Mouse (Mus musculus) stomach, embryonic 16.5 days (tissue): ENCODE measurements at regions not wholly inside any gene's neighbourhood (a gene's known extent, or its start where the extent isn't known, plus 50 kb on each side); places are given as distances from the start of the nearest gene placed in this dataset.

Source experiments
- ATAC-seq: fragments of 200-750 bp; cut with Nextera tagmentation; 2 replicates; pipeline ENCODE4 v1.8.0; 2017; ENCODE audit warnings: moderate number of reproducible peaks, moderate TSS enrichment; ENCODE audit not compliant: insufficient read depth, low FRiP score
- H3K27ac ChIP-seq: fragments of 300-500 bp; sonication (generic); 2 replicates; pipeline ENCODE4 v1.5.1; 2014; ENCODE audit warnings: low read length
- H3K27me3 ChIP-seq: fragments of 300-500 bp; sonication (generic); 2 replicates; pipeline ENCODE4 v1.6.1; 2014; ENCODE audit warnings: low read length, control low read depth, mixed read lengths; ENCODE audit not compliant: control insufficient read depth, insufficient read depth
- H3K36me3 ChIP-seq: fragments of 300-500 bp; sonication (generic); 2 replicates; pipeline ENCODE4 v1.6.1; 2014; ENCODE audit warnings: low read length; ENCODE audit not compliant: control insufficient read depth, insufficient read depth
- H3K4me1 ChIP-seq: fragments of 300-500 bp; sonication (generic); 2 replicates; pipeline ENCODE4 v1.6.1; 2014; ENCODE audit warnings: low read length, control low read depth, mixed read lengths; ENCODE audit not compliant: control insufficient read depth, insufficient read depth
- H3K4me2 ChIP-seq: fragments of 300-500 bp; sonication (generic); 2 replicates; pipeline ENCODE4 v1.6.1; 2014; ENCODE audit warnings: low read depth, low read length, mixed read lengths
- H3K4me3 ChIP-seq: fragments of 300-500 bp; sonication (generic); replicated peaks from 2 replicates; pipeline ENCODE4 v1.5.1; 2014; ENCODE audit warnings: mild to moderate bottlenecking, low read length
- H3K9ac ChIP-seq: fragments of 300-500 bp; sonication (generic); 2 replicates; pipeline ENCODE4 v1.6.1; 2014; ENCODE audit warnings: low read length
- H3K9me3 ChIP-seq: fragments of 300-500 bp; sonication (generic); replicated peaks from 2 replicates; pipeline ENCODE4 v1.6.1; 2016; ENCODE audit warnings: low read length, control low read depth; ENCODE audit not compliant: control insufficient read depth
- WGBS: fragments of 180-500 bp; shearing (Covaris S2); extraction: QIAGEN DNeasy Blood & Tissue Kit; methylation state at CpG from one replicate; pipeline ENCODE4 v1.1.7; 2014; 5-methylcytosine and 5-hydroxymethylcytosine counted together

GRCm38 (mm10) chr15:56518379-56518778 lies 959.0 kb downstream of the Slc22a22 start:
- H3K9ac ChIP-seq = no peak overlapping the region
- no peak overlapping the region for H3K27ac ChIP-seq
- 93% methylated on average over 1 of the region's 1 CpGs for WGBS
- H3K9me3 ChIP-seq = no peaks in the 10 kb centered on the region
- H3K4me3 ChIP-seq = no peak overlapping the region
- H3K27me3 ChIP-seq = no peaks in the 10 kb centered on the region
- H3K36me3 ChIP-seq = no peaks in the 10 kb centered on the region
- no peaks in the 10 kb centered on the region for H3K4me1 ChIP-seq
- H3K4me2 ChIP-seq = no peak overlapping the region
- no peak for ATAC-seq

DNA sequence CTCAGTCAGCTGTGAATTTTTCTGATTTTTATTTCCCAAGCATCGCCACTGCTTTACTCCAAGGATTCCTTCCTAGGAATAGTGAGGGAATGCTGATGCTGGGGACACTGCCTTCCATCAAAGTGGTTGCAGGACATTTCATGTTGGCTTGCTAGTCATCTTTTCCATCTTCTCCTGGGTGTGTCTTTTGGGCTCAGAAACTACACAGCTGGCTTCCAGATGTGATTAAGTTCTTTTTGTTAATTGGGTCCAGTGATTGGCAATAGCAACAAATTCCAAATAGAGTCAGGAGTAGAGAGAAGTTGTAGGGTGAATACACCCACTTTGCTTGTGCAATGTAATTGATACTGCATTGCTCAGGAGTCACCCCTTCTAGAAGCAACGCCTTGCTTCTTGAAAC lies 961.3 kb downstream of the Slc22a22 start:
- ATAC-seq = no peak

GRCm38 (mm10) chr15:56498774-56499173 lies 978.7 kb downstream of the Slc22a22 start:
- H3K9me3 ChIP-seq = no peaks in the 10 kb centered on the region
- H3K4me2 ChIP-seq = no peak overlapping the region
- H3K9ac ChIP-seq = no peak overlapping the region
- no peaks in the 10 kb centered on the region for H3K4me1 ChIP-seq
- no peak overlapping the region for H3K4me3 ChIP-seq
- ATAC-seq = no peak
- no peak overlapping the region for H3K27ac ChIP-seq
- WGBS = 69% methylated on average over 3 of the region's 3 CpGs
- no peaks in the 10 kb centered on the region for H3K36me3 ChIP-seq
- no peaks in the 10 kb centered on the region for H3K27me3 ChIP-seq

More for the DNA sequence above, 961.3 kb downstream of the Slc22a22 start:
- Histone ChIP-seq H3K36me3 (no peaks in the 10 kb centered on the region), H3K9ac (no peak overlapping the region), H3K27ac (no peak overlapping the region), H3K27me3 (no peaks in the 10 kb centered on the region), H3K4me2 (no peak overlapping the region), H3K9me3 (no peaks in the 10 kb centered on the region), H3K4me3 (no peak overlapping the region), H3K4me1 (no peaks in the 10 kb centered on the region)
- 74% methylated on average over 2 of the region's 2 CpGs for WGBS

GRCm38 (mm10) chr15:56497757-56498156 lies 979.7 kb downstream of the Slc22a22 start:
- no peak for ATAC-seq

DNA sequence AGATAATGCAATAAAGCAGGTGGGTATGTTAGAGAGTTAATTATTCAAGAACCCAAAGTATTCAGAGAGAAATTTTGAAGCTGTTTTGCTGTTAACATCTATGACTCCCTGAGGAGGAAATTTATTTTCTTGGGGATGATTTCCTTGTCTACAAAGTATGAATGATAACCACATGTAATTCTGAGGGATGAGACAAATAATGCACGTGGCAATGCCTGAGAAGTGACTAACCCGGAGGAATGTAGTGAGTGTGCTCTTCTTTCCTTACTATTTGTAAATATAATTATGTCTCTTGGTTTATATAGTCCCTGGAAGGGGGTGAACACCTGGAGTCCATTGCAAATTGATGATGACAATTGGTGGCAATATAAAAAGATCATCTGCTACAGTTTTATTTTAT lies 981.1 kb downstream of the Slc22a22 start:
- Histone ChIP-seq H3K27me3 (no peaks in the 10 kb centered on the region), H3K36me3 (no peaks in the 10 kb centered on the region), H3K9ac (no peak overlapping the region), H3K9me3 (no peaks in the 10 kb centered on the region), H3K4me1 (no peaks in the 10 kb centered on the region), H3K4me3 (no peak overlapping the region), H3K27ac (no peak overlapping the region), H3K4me2 (no peak overlapping the region)
- WGBS = 66% methylated on average over 2 of the region's 2 CpGs
- no peak for ATAC-seq

More at GRCm38 (mm10) chr15:56497757-56498156, 979.7 kb downstream of the Slc22a22 start:
- no peak overlapping the region for H3K4me2 ChIP-seq
- no peak overlapping the region for H3K27ac ChIP-seq
- no peaks in the 10 kb centered on the region for H3K27me3 ChIP-seq
- no peak overlapping the region for H3K9ac ChIP-seq
- 78% methylated on average over 4 of the region's 4 CpGs for WGBS
- H3K4me1 ChIP-seq = no peaks in the 10 kb centered on the region
- no peaks in the 10 kb centered on the region for H3K36me3 ChIP-seq
- H3K9me3 ChIP-seq = no peaks in the 10 kb centered on the region
- H3K4me3 ChIP-seq = no peak overlapping the region

DNA sequence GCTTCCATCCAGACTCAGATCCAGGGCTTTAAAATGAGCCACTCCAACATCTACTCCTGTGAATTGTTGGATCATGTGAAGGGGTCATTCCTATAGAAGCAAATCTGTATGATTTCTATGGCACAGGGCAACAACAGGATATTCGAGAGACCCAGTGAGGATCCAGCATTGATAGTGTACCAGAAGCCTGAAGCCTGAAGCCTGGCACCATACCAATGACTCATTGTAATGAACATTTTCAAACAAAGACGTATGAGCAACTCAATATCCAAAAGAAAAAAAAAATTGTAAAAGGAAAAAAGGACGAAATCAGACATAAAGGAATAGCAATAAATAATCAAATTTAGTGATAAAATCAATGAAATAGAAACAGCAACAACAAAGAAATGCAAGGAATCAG lies 991.5 kb downstream of the Slc22a22 start:
- Histone ChIP-seq H3K4me1 (no peaks in the 10 kb centered on the region), H3K36me3 (no peaks in the 10 kb centered on the region), H3K9ac (no peak overlapping the region), H3K27ac (no peak overlapping the region), H3K4me3 (no peak overlapping the region), H3K4me2 (no peak overlapping the region), H3K27me3 (no peaks in the 10 kb centered on the region), H3K9me3 (no peaks in the 10 kb centered on the region)
- ATAC-seq = no peak
- 69% methylated on average over 3 of the region's 3 CpGs for WGBS

GRCm38 (mm10) chr15:56484693-56485092 lies 992.7 kb downstream of the Slc22a22 start:
- H3K9ac ChIP-seq = no peak overlapping the region
- WGBS = 75% methylated on average over 3 of the region's 3 CpGs
- H3K27ac ChIP-seq = no peak overlapping the region
- no peak overlapping the region for H3K4me3 ChIP-seq
- no peaks in the 10 kb centered on the region for H3K4me1 ChIP-seq
- no peaks in the 10 kb centered on the region for H3K36me3 ChIP-seq
- ATAC-seq = no peak
- no peaks in the 10 kb centered on the region for H3K9me3 ChIP-seq
- no peaks in the 10 kb centered on the region for H3K27me3 ChIP-seq
- H3K4me2 ChIP-seq = no peak overlapping the region

DNA sequence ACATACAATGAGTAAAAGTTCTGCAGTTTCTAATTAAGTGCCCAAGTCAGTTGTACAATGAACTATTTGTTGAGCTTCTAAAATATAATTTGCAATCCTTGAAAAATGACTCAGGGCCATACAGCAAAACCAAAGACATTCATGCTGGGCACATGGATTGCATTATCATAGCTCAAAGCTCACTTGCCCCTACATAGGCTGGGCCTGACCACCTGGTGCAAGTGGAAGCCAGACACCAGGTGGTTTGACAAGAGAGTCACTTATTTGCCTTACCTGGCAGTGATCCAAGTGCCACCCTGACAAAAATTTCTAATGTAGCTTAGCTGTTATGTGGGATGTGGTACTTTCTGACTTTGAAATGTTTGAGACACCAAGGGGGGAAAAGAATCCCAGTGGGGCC lies 997.7 kb downstream of the Slc22a22 start:
- ATAC-seq = no peak
- Histone ChIP-seq H3K9ac (no peak overlapping the region), H3K4me1 (no peaks in the 10 kb centered on the region), H3K27ac (no peak overlapping the region), H3K4me2 (no peak overlapping the region), H3K4me3 (no peak overlapping the region), H3K9me3 (no peaks in the 10 kb centered on the region), H3K36me3 (no peaks in the 10 kb centered on the region), H3K27me3 (no peaks in the 10 kb centered on the region)

DNA sequence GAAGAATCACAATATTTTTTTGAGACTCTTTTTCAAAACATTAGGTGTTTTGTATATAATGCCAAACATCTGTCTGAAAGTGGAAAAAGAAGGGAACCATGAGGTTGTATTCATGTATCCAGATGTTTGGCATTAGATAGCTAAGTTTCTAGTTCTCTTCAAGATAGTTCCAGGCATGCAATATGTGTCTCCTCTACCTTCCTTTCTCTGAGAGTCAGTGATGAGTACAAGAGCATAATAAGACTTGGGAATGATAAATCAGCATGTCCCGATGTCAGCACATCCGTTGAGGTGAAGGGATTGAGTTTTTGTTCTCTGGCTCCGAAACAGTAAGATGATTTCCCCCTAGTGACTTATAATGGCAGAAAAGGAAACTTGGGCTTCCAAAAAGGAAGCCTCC lies 998.4 kb downstream of the Slc22a22 start:
- H3K36me3 ChIP-seq = no peaks in the 10 kb centered on the region
- H3K9ac ChIP-seq = no peak overlapping the region
- no peaks in the 10 kb centered on the region for H3K4me1 ChIP-seq
- no peaks in the 10 kb centered on the region for H3K9me3 ChIP-seq
- H3K27me3 ChIP-seq = no peaks in the 10 kb centered on the region
- no peak overlapping the region for H3K4me2 ChIP-seq
- no peak overlapping the region for H3K27ac ChIP-seq
- no peak for ATAC-seq
- 67% methylated on average over 3 of the region's 3 CpGs for WGBS
- no peak overlapping the region for H3K4me3 ChIP-seq

GRCm38 (mm10) chr15:56473679-56474078 lies 1003.7 kb downstream of the Slc22a22 start:
- ATAC-seq = no peak
- no peaks in the 10 kb centered on the region for H3K9me3 ChIP-seq
- no peaks in the 10 kb centered on the region for H3K4me1 ChIP-seq
- no peak overlapping the region for H3K9ac ChIP-seq
- no peak overlapping the region for H3K4me3 ChIP-seq
- H3K27me3 ChIP-seq = no peaks in the 10 kb centered on the region
- 95% methylated on average over 1 of the region's 1 CpGs for WGBS
- no peaks in the 10 kb centered on the region for H3K36me3 ChIP-seq
- no peak overlapping the region for H3K27ac ChIP-seq
- no peak overlapping the region for H3K4me2 ChIP-seq
